Mouse (Mus musculus) midbrain, embryonic 16.5 days (tissue): ENCODE measurements around the gene Il6st. TPM values are rescaled to one million over a fixed set of nuclear protein-coding genes. Genes with fewer than 3 reads are reported as not detected.

Experiments used
- ATAC-seq: fragments of 200-750 bp; cut with Nextera tagmentation; 2 replicates; pipeline ENCODE4 v1.8.0; 2017; ENCODE audit warnings: moderate TSS enrichment
- H3K27ac ChIP-seq: fragments of 300-500 bp; sonication (generic); 2 replicates; pipeline ENCODE4 v1.5.1; 2014; ENCODE audit warnings: mild to moderate bottlenecking, low read length, mixed read lengths
- H3K27me3 ChIP-seq: fragments of 300-500 bp; sonication (generic); 2 replicates; pipeline ENCODE4 v1.6.1; 2014; ENCODE audit warnings: low read depth, low read length, mixed read lengths; ENCODE audit not compliant: control insufficient read depth, insufficient read depth
- H3K36me3 ChIP-seq: fragments of 300-500 bp; sonication (generic); 2 replicates; pipeline ENCODE4 v1.6.1; 2014; ENCODE audit warnings: mild to moderate bottlenecking, low read length, moderate library complexity, mixed read lengths; ENCODE audit not compliant: control insufficient read depth, insufficient read depth
- H3K4me1 ChIP-seq: fragments of 300-500 bp; sonication (generic); 2 replicates; pipeline ENCODE4 v1.6.1; 2014; ENCODE audit warnings: mild to moderate bottlenecking, low read length, mixed read lengths; ENCODE audit not compliant: control insufficient read depth, insufficient read depth
- H3K4me2 ChIP-seq: fragments of 300-500 bp; sonication (generic); 2 replicates; pipeline ENCODE4 v1.6.1; 2014; ENCODE audit warnings: mild to moderate bottlenecking, low read length, mixed read lengths
- H3K4me3 ChIP-seq: fragments of 300-500 bp; sonication (generic); 2 replicates; pipeline ENCODE4 v1.5.1; 2014; ENCODE audit warnings: low read depth, mild to moderate bottlenecking, low read length, moderate library complexity, mixed read lengths
- H3K9ac ChIP-seq: fragments of 300-500 bp; sonication (generic); 2 replicates; pipeline ENCODE4 v1.6.1; 2014; ENCODE audit warnings: low read depth, low read length, mixed read lengths
- H3K9me3 ChIP-seq: fragments of 300-500 bp; sonication (generic); replicated peaks from 2 replicates; pipeline ENCODE4 v1.6.1; 2014; ENCODE audit warnings: mild to moderate bottlenecking, low read length, mixed read lengths; ENCODE audit not compliant: control insufficient read depth, poor library complexity, severe bottlenecking
- WGBS: fragments of 180-500 bp; shearing (Covaris S2); extraction: QIAGEN DNeasy Blood & Tissue Kit; methylation state at CpG from one replicate; pipeline ENCODE4 v1.1.7; 2014; 5-methylcytosine and 5-hydroxymethylcytosine counted together
- polyA plus RNA-seq: library from polyadenylated mRNA; unstranded; fragments of >200 nt; fragmentation: Nextera tagmentation; extraction: Ambion mirVana; gene quantifications from 2 replicates; pipeline ENCODE4 v1.2.1, GENCODE M21; 2015

The Il6st gene
- polyA plus RNA-seq, 1 experiment from 2014 or later, result 25.1 TPM

DNA sequence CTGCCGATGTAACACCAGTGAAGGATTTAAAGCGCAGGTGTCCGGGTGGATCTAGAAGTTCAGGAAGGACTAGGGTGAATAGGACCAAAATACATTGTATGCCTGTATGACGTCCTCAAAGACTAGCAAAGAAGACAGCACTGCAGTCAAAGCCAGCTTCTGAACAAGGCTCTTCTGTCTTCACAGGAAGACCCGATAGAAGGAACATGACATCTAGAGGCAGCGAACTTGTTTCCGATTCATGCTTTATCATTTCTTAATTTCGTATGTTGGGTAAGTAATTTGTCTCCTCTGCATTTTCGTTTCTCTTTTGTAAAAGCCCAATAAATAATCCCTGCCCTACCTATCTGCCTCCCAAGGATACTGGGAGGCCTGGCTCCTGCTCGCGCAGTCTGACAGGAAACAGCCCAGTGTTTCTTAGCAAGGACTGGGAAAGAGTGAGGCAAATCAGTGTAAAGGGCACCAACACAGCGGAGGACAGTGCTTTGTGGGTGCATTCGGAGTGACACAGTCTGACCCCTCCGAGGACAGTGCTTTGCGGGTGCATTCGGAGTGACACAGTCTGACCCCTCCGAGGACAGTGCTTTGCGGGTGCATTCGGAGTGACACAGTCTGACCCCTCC, 8.6 kb downstream of the Il6st start:
- Histone ChIP-seq H3K27ac (no peak overlapping the region), H3K27me3 (no peaks in the 10 kb centered on the region), H3K4me2 (no peak overlapping the region), H3K4me3 (no peak overlapping the region), H3K9ac (no peak overlapping the region), H3K4me1 (no peaks in the 10 kb centered on the region), H3K36me3 (peaks cover 6% of the 10 kb centered on the region; the same call in 1 of the 2 replicates), H3K9me3 (no peaks in the 10 kb centered on the region)
- ATAC-seq, result no peak
- 93% methylated on average over 17 of the region's 19 CpGs for WGBS

DNA sequence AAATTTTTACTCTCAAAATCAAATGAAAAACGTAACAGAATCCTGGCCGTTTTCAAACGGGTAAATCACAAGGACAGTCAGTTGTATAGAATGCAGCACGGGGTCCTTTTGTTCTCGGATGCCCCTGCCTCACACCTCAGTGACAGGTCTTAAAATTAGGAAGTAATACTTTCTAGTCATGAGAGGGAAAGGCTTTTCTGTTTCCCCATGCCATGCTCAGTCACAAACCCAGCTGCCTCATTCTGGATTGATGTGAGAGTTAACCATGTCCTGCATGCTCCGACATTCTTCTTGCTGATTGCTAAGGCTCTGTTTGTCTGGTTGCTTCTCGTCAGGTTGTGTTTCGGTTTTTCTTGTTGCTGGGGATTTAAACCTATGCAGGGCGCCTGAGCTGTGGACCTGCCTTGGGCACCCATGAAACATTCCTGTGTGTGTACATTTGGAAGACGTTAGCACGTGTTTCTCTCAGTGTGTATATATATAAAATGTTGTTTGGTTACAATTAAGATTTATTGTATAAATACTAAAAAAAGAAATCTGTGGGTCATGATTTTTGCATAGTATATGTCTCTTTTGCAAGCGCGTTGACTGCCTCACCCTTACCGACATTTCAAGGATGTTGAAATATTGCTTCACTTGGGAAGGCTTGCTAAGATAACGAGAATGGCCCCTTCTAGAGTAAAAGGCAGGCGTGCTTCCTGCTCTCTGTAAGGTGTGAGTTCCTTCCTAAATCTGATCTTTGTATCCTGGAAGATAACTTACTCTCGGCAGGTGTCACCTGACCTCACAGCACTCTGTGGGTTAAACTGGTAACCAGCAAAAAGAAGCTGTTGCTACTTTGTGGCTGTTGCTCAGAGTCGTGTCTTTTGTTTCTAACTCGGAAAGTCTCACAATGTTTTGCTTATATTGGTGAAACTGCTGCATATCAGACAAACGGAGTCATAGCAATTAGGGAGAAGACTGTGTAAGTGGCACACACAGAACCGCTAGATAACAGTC, 10.2 kb downstream of the Il6st start:
- H3K9me3 ChIP-seq, result no peaks in the 10 kb centered on the region
- H3K4me2 ChIP-seq, result no peak overlapping the region
- 85% methylated on average over 21 of the region's 21 CpGs for WGBS
- H3K27ac ChIP-seq, result no peak overlapping the region
- no peak overlapping the region for H3K9ac ChIP-seq
- H3K36me3 ChIP-seq, result peaks cover 6% of the 10 kb centered on the region; the same call in 1 of the 2 replicates
- no peak for ATAC-seq
- H3K4me1 ChIP-seq, result no peaks in the 10 kb centered on the region
- no peak overlapping the region for H3K4me3 ChIP-seq
- no peaks in the 10 kb centered on the region for H3K27me3 ChIP-seq

DNA sequence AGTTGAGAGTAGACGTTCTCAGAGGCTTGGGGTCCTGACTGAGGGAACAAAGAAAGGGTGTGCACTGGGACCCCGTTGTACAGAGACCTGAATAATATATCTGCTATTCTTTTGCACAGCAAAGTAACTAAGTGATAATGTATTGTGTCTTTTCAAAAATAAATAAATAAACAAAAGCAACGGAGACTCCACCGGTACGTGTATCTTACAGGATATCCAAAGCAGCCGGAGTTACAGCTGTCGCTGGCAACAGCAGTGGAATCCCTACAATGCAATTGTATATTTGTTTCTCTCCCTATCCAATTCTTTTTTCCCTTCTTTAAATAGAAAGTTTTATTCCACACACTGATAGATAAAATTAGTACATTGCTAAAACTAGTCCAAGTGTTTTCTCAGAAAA, 15.2 kb downstream of the Il6st start:
- no peaks in the 10 kb centered on the region for H3K27me3 ChIP-seq
- ATAC-seq, result no peak
- no peak overlapping the region for H3K4me3 ChIP-seq
- no peak overlapping the region for H3K9ac ChIP-seq
- no peaks in the 10 kb centered on the region for H3K4me1 ChIP-seq
- 84% methylated on average over 7 of the region's 7 CpGs for whole genome bisulfite sequencing
- peaks cover 9% of the 10 kb centered on the region for H3K36me3 ChIP-seq
- H3K27ac ChIP-seq, result no peak overlapping the region
- no peaks in the 10 kb centered on the region for H3K9me3 ChIP-seq
- no peak overlapping the region for H3K4me2 ChIP-seq

DNA sequence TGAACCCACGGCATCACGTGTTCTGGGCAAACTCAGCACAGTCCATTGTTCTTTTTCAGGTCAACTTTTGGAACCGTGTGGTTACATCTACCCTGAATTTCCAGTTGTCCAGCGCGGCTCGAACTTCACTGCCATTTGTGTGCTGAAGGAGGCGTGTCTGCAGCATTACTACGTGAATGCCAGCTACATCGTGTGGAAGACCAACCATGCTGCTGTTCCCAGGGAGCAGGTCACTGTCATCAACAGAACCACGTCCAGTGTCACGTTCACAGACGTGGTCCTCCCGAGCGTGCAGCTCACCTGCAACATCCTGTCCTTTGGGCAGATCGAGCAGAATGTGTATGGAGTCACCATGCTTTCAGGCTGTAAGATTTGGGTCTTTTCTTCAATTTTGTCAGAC, 16.1 kb downstream of the Il6st start:
- H3K27ac ChIP-seq, result no peak overlapping the region
- WGBS, result 91% methylated on average over 15 of the region's 15 CpGs

DNA sequence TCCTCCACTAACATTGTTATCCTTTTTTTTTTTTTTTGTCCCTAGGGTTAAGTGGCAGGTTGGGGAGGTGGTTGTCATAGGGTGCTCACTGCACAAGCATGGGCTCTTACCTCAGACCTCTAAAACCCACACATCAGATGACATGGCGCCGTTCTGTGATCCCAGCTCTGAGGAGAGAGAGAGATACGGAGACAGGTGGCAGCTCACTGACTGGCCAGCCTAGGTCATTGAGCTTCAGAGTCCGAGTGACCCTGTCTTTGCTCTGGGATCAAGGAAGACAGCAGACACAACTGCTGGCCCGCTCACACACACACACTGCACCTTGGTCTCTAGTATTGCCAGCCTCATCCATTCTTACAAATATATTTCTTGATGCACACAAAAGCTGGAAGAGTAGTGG, 18.7 kb downstream of the Il6st start:
- H3K9me3 ChIP-seq, result no peaks in the 10 kb centered on the region
- WGBS, result 92% methylated on average over 5 of the region's 5 CpGs
- no peak for ATAC-seq

More for the DNA sequence above, 16.1 kb downstream of the Il6st start:
- H3K4me1 ChIP-seq, result no peaks in the 10 kb centered on the region
- H3K36me3 ChIP-seq, result peaks cover 9% of the 10 kb centered on the region
- no peaks in the 10 kb centered on the region for H3K9me3 ChIP-seq
- H3K4me2 ChIP-seq, result no peak overlapping the region
- ATAC-seq, result no peak
- H3K27me3 ChIP-seq, result no peaks in the 10 kb centered on the region
- no peak overlapping the region for H3K4me3 ChIP-seq
- no peak overlapping the region for H3K9ac ChIP-seq

DNA sequence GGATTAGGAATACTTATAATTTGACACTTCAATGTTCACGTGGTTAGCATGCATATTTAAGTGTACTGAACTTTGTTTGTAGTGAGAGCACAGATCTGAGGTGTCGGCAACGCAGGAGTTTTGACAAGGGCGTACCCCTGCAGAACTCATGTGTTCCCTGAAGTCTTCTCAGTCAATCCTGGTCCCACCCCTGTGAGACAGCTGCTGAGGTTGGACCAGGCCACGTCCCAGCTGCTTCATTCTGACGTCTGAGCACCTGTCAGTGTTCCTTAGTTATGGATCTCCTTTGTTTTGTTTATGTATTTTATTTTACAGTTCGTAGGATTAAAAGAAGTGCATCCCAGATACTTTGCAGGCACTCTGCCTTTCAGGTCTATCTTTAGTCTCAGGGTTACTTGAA, 19.1 kb downstream of the Il6st start:
- no peak for ATAC-seq
- no peak overlapping the region for H3K4me3 ChIP-seq
- no peaks in the 10 kb centered on the region for H3K4me1 ChIP-seq
- no peak overlapping the region for H3K9ac ChIP-seq
- H3K27me3 ChIP-seq, result no peaks in the 10 kb centered on the region
- WGBS, result 84% methylated on average over 7 of the region's 7 CpGs
- H3K36me3 ChIP-seq, result peaks cover 12% of the 10 kb centered on the region
- H3K4me2 ChIP-seq, result no peak overlapping the region
- H3K9me3 ChIP-seq, result no peaks in the 10 kb centered on the region
- no peak overlapping the region for H3K27ac ChIP-seq

More for the DNA sequence above, 18.7 kb downstream of the Il6st start:
- H3K4me2 ChIP-seq, result no peak overlapping the region
- no peak overlapping the region for H3K9ac ChIP-seq
- H3K27ac ChIP-seq, result no peak overlapping the region
- H3K36me3 ChIP-seq, result peaks cover 12% of the 10 kb centered on the region
- no peaks in the 10 kb centered on the region for H3K27me3 ChIP-seq
- H3K4me1 ChIP-seq, result no peaks in the 10 kb centered on the region
- H3K4me3 ChIP-seq, result no peak overlapping the region

DNA sequence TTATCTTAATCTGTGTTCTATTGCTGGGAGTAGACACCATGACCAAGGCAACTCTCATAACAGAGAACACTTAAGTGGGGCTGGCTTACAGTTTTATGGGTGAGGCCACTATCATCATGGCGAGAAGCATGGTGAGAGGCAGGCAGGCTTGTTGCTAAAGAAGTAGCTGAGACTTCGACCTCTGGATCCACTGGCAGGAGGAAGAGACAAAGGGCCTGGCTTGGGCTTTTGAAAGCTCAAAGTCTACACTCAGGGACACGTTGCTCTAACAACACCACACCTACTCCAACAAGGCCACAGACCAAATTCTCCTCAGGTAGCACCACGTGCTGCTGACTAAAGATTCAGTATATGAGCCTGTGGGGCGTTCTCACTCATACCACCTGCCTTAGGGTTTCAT, 22.4 kb downstream of the Il6st start:
- Histone ChIP-seq H3K4me2 (no peak overlapping the region), H3K36me3 (peaks cover 15% of the 10 kb centered on the region), H3K27ac (no peak overlapping the region), H3K4me1 (no peaks in the 10 kb centered on the region), H3K9ac (no peak overlapping the region), H3K4me3 (no peak overlapping the region), H3K9me3 (no peaks in the 10 kb centered on the region), H3K27me3 (no peaks in the 10 kb centered on the region)
- ATAC-seq, result no peak
- 97% methylated on average over 5 of the region's 5 CpGs for WGBS

DNA sequence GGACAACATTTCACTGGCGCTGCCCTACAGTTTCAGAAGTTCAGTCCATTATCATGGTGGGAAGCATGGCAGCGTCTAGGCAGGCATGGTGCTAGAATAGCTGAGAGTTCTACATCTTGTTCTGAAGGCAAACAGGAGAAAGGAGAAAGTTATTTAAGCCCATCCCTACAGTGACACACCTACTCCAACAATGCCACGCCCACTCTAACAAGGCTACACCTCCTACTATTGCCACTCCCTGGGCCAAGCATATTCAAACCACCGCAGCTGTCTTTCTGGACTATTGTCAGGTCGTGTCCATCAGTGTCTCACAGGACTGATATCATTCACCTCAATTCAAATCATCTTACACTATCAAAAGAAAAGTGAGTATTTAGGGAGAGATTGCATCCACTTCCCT, 22.8 kb downstream of the Il6st start:
- no peak overlapping the region for H3K4me3 ChIP-seq
- WGBS, result 97% methylated on average over 5 of the region's 5 CpGs
- no peak for ATAC-seq

DNA sequence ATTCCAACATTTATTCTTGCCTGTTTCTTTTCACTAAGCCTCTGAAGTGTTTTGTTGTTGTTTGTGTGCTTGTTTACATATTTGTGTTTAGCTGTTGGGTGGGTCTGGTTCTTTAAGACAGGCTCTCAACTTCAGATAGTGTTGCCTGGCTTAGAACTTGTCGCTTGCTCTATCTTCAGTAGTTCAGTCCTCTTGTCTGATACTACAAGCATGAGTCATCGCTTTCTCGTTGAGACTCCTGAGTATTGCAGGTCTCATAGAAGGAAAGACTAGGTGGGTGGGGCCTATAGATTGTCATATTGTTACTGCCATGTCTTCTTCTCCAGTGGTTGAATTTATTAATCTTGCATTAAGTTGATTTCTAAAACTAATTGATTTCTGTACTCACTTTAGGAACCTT, 26.2 kb downstream of the Il6st start:
- 97% methylated on average over 3 of the region's 3 CpGs for WGBS
- no peak for ATAC-seq
- Histone ChIP-seq H3K4me1 (no peaks in the 10 kb centered on the region), H3K9ac (no peak overlapping the region), H3K36me3 (peaks cover 12% of the 10 kb centered on the region), H3K4me2 (no peak overlapping the region), H3K27me3 (no peaks in the 10 kb centered on the region), H3K9me3 (no peaks in the 10 kb centered on the region), H3K27ac (no peak overlapping the region), H3K4me3 (no peak overlapping the region)

More for the DNA sequence above, 22.8 kb downstream of the Il6st start:
- Histone ChIP-seq H3K9me3 (no peaks in the 10 kb centered on the region), H3K27ac (no peak overlapping the region), H3K27me3 (no peaks in the 10 kb centered on the region), H3K9ac (no peak overlapping the region), H3K4me2 (no peak overlapping the region), H3K36me3 (peaks cover 15% of the 10 kb centered on the region), H3K4me1 (no peaks in the 10 kb centered on the region)
